Comparison of ENCODE assay signal across 15 mouse cellular contexts in genomic region chr8:91323511-91323910, GRCm38 (mm10). TPM values are rescaled to one million over a fixed set of nuclear protein-coding genes. Genes with fewer than 3 reads are reported as not detected.
DNase-seq lines count a peak whose midpoint lies in the region; ATAC-seq and TF ChIP-seq lines count a peak whose summit lies in the region.
"Had no signal": no experiment of that assay in that cellular context is flagged by ENCODE, and none has a peak within 500 bp of the region (broad histone marks: within the 10 kb centered on the region; RNA-seq: fewer than 3 reads in every experiment).

No protein-coding gene starts in this region.

- peak overlapping the region; percentile 90 for H3K27ac ChIP-seq in gastrocnemius, adult 2 months
- no peak overlapping the region for H3K27ac ChIP-seq in liver, adult 2 months (replicated peaks; ENCODE audit: insufficient read depth, low read depth, low read length)
- H3K27ac ChIP-seq in liver, embryonic 11.5 days (ENCODE audit: low read depth, low read length), result no peak overlapping the region
- H3K27ac ChIP-seq in heart, embryonic 13.5 days (replicated peaks), result peak overlapping the region; percentile 50; the same call in 1 of the 2 replicates
- H3K27ac ChIP-seq: hindbrain, embryonic 12.5 days; macrophage; neural tube, embryonic 13.5 days had no signal

- peak; percentile 53 for DNase-seq in gastrocnemius, adult 2 months
- no peak for DNase-seq in gastrocnemius, postnatal 4 days (ENCODE audit: low spot score in 2 of 2)
- DNase-seq in liver, adult 2 months (ENCODE audit: extremely low read depth, low read depth, low spot score), result peak; percentile 83
- DNase-seq in liver, embryonic 11.5 days (ENCODE audit: low spot score), result no peak
- DNase-seq in testis, postnatal 14 days (ENCODE audit: low spot score), result no peak
- DNase-seq in right cerebral cortex, postnatal 25 days, result no peak
- no peak for DNase-seq in ovary, postnatal 10 days (ENCODE audit: low spot score)
- DNase-seq: kidney, postnatal 14 days; thymus, adult 18-20 months had no signal

- TF ChIP-seq CTCF in gastrocnemius, adult 2 months (IDR thresholded peaks at IDR 0.05), result no peak
- TF ChIP-seq CTCF in liver, adult 2 months (IDR thresholded peaks at IDR 0.05; ENCODE audit: low read depth, low read length), result no peak

- H3K9ac ChIP-seq in liver, adult 2 months (ENCODE audit: low read depth, low read length), result no peak overlapping the region
- no peak overlapping the region for H3K9ac ChIP-seq in liver, embryonic 11.5 days (ENCODE audit: low read depth, low read length)
- peak overlapping the region; percentile 33; the same call in 1 of the 2 replicates for H3K9ac ChIP-seq in heart, embryonic 13.5 days
- H3K9ac ChIP-seq: hindbrain, embryonic 12.5 days; neural tube, embryonic 13.5 days had no signal

- no peak overlapping the region for H3K4me2 ChIP-seq in liver, embryonic 11.5 days
- H3K4me2 ChIP-seq in heart, embryonic 13.5 days, result peak overlapping the region; percentile 11; the same call in 1 of the 2 replicates
- H3K4me2 ChIP-seq: hindbrain, embryonic 12.5 days; neural tube, embryonic 13.5 days had no signal

- ATAC-seq in liver, embryonic 11.5 days (replicated peaks; ENCODE audit: low FRiP score), result no peak
- no peak for ATAC-seq in heart, embryonic 13.5 days (ENCODE audit: extremely low read depth, insufficient number of reproducible peaks, low FRiP score, low TSS enrichment)
- ATAC-seq: intestine, postnatal 0 days; midbrain, embryonic 16.5 days had no signal

- intact Hi-C loops in gastrocnemius, adult 2 months (cut with DNase I), result no loop called here

- H3K36me3 ChIP-seq in liver, adult 2 months (ENCODE audit: control insufficient read depth, insufficient read depth, low read length), result no peaks in the 10 kb centered on the region
- no peaks in the 10 kb centered on the region for H3K36me3 ChIP-seq in liver, embryonic 11.5 days (ENCODE audit: control insufficient read depth, insufficient read depth, low read length)
- H3K36me3 ChIP-seq in heart, embryonic 13.5 days, result peaks cover 31% of the 10 kb centered on the region
- H3K36me3 ChIP-seq: hindbrain, embryonic 12.5 days; neural tube, embryonic 13.5 days had no signal

- peaks cover 8% of the 10 kb centered on the region for H3K4me1 ChIP-seq in liver, adult 2 months (ENCODE audit: control insufficient read depth, insufficient read depth, low read length)
- H3K4me1 ChIP-seq in liver, embryonic 11.5 days (replicated peaks; ENCODE audit: control insufficient read depth, insufficient read depth, low read length), result no peaks in the 10 kb centered on the region; the same call in 1 of the 2 replicates
- H3K4me1 ChIP-seq in heart, embryonic 13.5 days, result peaks cover 17% of the 10 kb centered on the region

- H3K4me3 ChIP-seq in gastrocnemius, adult 2 months, result peak overlapping the region; percentile 59
- no peak overlapping the region for H3K4me3 ChIP-seq in liver, adult 2 months (ENCODE audit: insufficient read depth, low read depth, low read length)
- H3K4me3 ChIP-seq in liver, embryonic 11.5 days (ENCODE audit: low read depth, low read length), result no peak overlapping the region
- H3K4me3 ChIP-seq in heart, embryonic 13.5 days, result no peak overlapping the region
- H3K4me3 ChIP-seq: hindbrain, embryonic 12.5 days; neural tube, embryonic 13.5 days had no signal

- peaks cover 15% of the 10 kb centered on the region for H3K79me2 ChIP-seq in liver, adult 2 months (ENCODE audit: control insufficient read depth, insufficient read depth, low read length)

- no peaks in the 10 kb centered on the region for H3K9me3 ChIP-seq in liver, embryonic 11.5 days (ENCODE audit: control insufficient read depth, low read length)
- no peaks in the 10 kb centered on the region for H3K9me3 ChIP-seq in heart, embryonic 13.5 days
- H3K9me3 ChIP-seq: hindbrain, embryonic 12.5 days; neural tube, embryonic 13.5 days had no signal

- no peak for TF ChIP-seq POLR2A in liver, adult 2 months (IDR thresholded peaks at IDR 0.05; ENCODE audit: extremely low read depth, insufficient read depth, low read length)

- no peaks in the 10 kb centered on the region for H3K27me3 ChIP-seq in liver, adult 2 months (ENCODE audit: control insufficient read depth, insufficient read depth, low read length)
- H3K27me3 ChIP-seq in liver, embryonic 11.5 days (replicated peaks; ENCODE audit: control insufficient read depth, insufficient read depth, low read length), result no peaks in the 10 kb centered on the region
- H3K27me3 ChIP-seq in heart, embryonic 13.5 days (replicated peaks), result no peaks in the 10 kb centered on the region
- H3K27me3 ChIP-seq: hindbrain, embryonic 12.5 days; neural tube, embryonic 13.5 days had no signal

- WGBS in liver, adult 2 months, result 31% methylated on average over 7 of the region's 7 CpGs
- 92% methylated on average over 7 of the region's 7 CpGs for WGBS in liver, embryonic 11.5 days
- WGBS in heart, embryonic 13.5 days, result 52% methylated on average over 7 of the region's 7 CpGs

RNA-seq across cellular contexts. Expression of gene Fto, which starts 10.2 kb away (rescaled TPM):
- total RNA-seq in gastrocnemius, adult 2 months (2021), result 10 to 100 TPM; 81.7 to 85.5 TPM
- total RNA-seq in gastrocnemius, postnatal 4 days (2021), result 100 to 1,000 TPM; 153 to 154 TPM
- 14.1 and 16.0 TPM in 2 replicates for total RNA-seq in liver, adult 2 months (2014; rRNA removed)
- 14.4 and 15.6 TPM in 2 replicates for polyA plus RNA-seq in liver, adult 2 months (2012; rRNA removed)
- 56.1 and 57.7 TPM in 2 replicates for polyA plus RNA-seq in liver, embryonic 11.5 days (2014; fragmentation: Nextera tagmentation; extraction: Ambion mirVana)
- 64.3 and 66.0 TPM in 2 replicates for polyA plus RNA-seq in heart, embryonic 13.5 days (2015; fragmentation: Nextera tagmentation; extraction: Ambion mirVana)

RNA-seq across cellular contexts. Expression of gene Rpgrip1l, which starts 10.4 kb away (rescaled TPM):
- total RNA-seq in gastrocnemius, adult 2 months (2021), result 1 to 10 TPM; 2.0 to 2.3 TPM
- 1 to 10 TPM; 3.8 to 4.4 TPM for total RNA-seq in gastrocnemius, postnatal 4 days (2021)
- total RNA-seq in liver, adult 2 months (2014; rRNA removed), result 2.5 and 2.6 TPM in 2 replicates
- polyA plus RNA-seq in liver, adult 2 months (2012; rRNA removed), result 0.21 and 0.22 TPM in 2 replicates
- 6.5 and 6.8 TPM in 2 replicates for polyA plus RNA-seq in liver, embryonic 11.5 days (2014; fragmentation: Nextera tagmentation; extraction: Ambion mirVana)
- 6.2 and 6.9 TPM in 2 replicates for polyA plus RNA-seq in heart, embryonic 13.5 days (2015; fragmentation: Nextera tagmentation; extraction: Ambion mirVana)

Comparison
In these comparisons a context has a peak if more than half of its experiments do, and no peak if none do; other contexts are left out.
1. DNase-seq: peak in gastrocnemius, adult 2 months (single experiment) and liver, adult 2 months (single experiment); none in gastrocnemius, postnatal 4 days (0 of 2), liver, embryonic 11.5 days (single experiment), testis, postnatal 14 days (single experiment), right cerebral cortex, postnatal 25 days (single experiment) and ovary, postnatal 10 days (single experiment).
2. H3K27ac ChIP-seq: peak in gastrocnemius, adult 2 months (single experiment) and heart, embryonic 13.5 days (single experiment); none in liver, adult 2 months (single experiment) and liver, embryonic 11.5 days (single experiment).